Mouse (Mus musculus): ENCODE measurements around the gene Il12rb1.

DNA sequence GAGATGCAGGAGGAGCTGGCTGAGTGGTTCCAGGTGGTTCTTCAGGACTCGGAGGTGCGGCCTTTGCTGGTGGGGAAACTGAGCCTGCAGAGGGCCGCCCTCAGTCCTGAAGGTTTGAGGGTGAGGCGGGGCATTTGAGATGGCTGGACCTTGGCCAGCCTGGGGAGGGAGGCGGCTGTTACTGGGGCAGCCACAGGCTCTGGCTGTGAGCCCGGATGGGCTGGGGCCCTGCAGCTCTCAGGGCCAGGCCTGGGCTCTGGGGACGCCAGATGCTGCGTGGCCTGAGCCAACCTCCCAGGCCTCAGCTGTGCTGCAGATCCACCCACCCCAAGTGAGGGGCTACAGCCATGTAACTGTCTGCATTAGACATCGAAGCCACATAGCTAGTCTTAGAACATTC lies 34.4 kb upstream of the Il12rb1 start:
- TF ChIP-seq POLR2A (IDR thresholded peaks at IDR 0.05; ENCODE audit: insufficient read length, low read depth) (peak; percentile 57), MYOG (IDR thresholded peaks at IDR 0.05; ENCODE audit: control insufficient read depth in 1 of 3, insufficient read depth in 1 of 3, insufficient read length in 2 of 3, low read depth in 2 of 3) (peak; percentile 53 to 98 (median 95)), MAX (IDR thresholded peaks at IDR 0.05; ENCODE audit: low read depth) (no peak), E2F4 (IDR thresholded peaks at IDR 0.05; ENCODE audit: insufficient read depth) (no peak), USF1 (IDR thresholded peaks at IDR 0.05; ENCODE audit: low read depth) (no peak), TCF12 (IDR thresholded peaks at IDR 0.05; ENCODE audit: insufficient read depth, poor library complexity, severe bottlenecking) (peak; percentile 71), TCF3 (IDR thresholded peaks at IDR 0.05; ENCODE audit: insufficient read length, low read depth) (peak; percentile 54)

Measured in myocyte (in vitro differentiated cells).